In the genomic region with DNA sequence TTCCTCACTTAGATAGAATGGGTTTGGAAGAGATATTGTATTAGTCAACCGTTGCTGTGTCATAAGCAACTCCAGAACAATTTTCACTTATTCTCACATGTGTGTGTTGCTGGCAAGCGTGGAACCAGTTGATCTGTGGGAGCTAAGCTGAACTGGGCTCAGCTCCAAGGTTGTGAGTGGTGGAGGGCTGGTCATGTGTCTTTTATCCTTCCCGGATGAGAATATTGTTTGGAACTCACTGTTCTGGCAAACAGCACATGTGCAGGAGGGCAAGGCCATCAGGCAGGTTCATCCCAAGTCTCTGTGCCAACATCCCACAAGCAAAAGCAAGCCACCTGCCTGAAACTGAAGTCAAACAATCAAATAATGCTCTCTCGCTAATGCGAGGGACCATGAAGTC, we compare ENCODE assay signal across 10 mouse cellular contexts.
DNase-seq lines count a peak whose midpoint lies in the region; ATAC-seq and TF ChIP-seq lines count a peak whose summit lies in the region.
"Had no signal": no experiment of that assay in that cellular context is flagged by ENCODE, and none has a peak within 500 bp of the region (broad histone marks: within the 10 kb centered on the region; RNA-seq: fewer than 3 reads in every experiment).

No protein-coding gene starts in this region.

- peak; percentile 27 for DNase-seq in kidney, postnatal 14 days
- DNase-seq in kidney, postnatal 4 days, result no peak
- peak; percentile 45 to 48 for DNase-seq in cerebellum, adult 18-20 months
- DNase-seq in cerebellum, postnatal 25 days, result peak; percentile 65 to 66
- DNase-seq in ovary, postnatal 14 days (ENCODE audit: low spot score), result no peak

- no peak for TF ChIP-seq CTCF in intestine, postnatal 0 days (IDR thresholded peaks at IDR 0.05; ENCODE audit: low read depth)

- H3K27me3 ChIP-seq in lung, embryonic 16.5 days (ENCODE audit: control insufficient read depth, insufficient read depth, low read depth, low read length), result no peaks in the 10 kb centered on the region
- no peaks in the 10 kb centered on the region for H3K27me3 ChIP-seq in intestine, postnatal 0 days (replicated peaks; ENCODE audit: control insufficient read depth, insufficient read depth, low read length)
- H3K27me3 ChIP-seq: hindbrain, embryonic 13.5 days; limb, embryonic 12.5 days had no signal

- no peaks in the 10 kb centered on the region for H3K36me3 ChIP-seq in lung, embryonic 16.5 days (ENCODE audit: control insufficient read depth, insufficient read depth, low read length)
- H3K36me3 ChIP-seq in intestine, postnatal 0 days (ENCODE audit: control insufficient read depth, insufficient read depth), result no peaks in the 10 kb centered on the region
- H3K36me3 ChIP-seq: hindbrain, embryonic 13.5 days; limb, embryonic 12.5 days had no signal

- peaks cover 3% of the 10 kb centered on the region for H3K4me1 ChIP-seq in lung, embryonic 16.5 days (replicated peaks; ENCODE audit: control insufficient read depth, insufficient read depth, low read length)
- no peaks in the 10 kb centered on the region for H3K4me1 ChIP-seq in intestine, postnatal 0 days (replicated peaks; ENCODE audit: control insufficient read depth, insufficient read depth, low read length)
- H3K4me1 ChIP-seq: limb, embryonic 12.5 days had no signal

- H3K27ac ChIP-seq in lung, embryonic 16.5 days (ENCODE audit: low read length), result no peak overlapping the region
- H3K27ac ChIP-seq in intestine, postnatal 0 days (ENCODE audit: low read depth, low read length), result no peak overlapping the region
- H3K27ac ChIP-seq: hindbrain, embryonic 13.5 days; limb, embryonic 12.5 days had no signal

- no peak overlapping the region for H3K4me3 ChIP-seq in lung, embryonic 16.5 days (ENCODE audit: low read length)
- no peak overlapping the region for H3K4me3 ChIP-seq in intestine, postnatal 0 days (ENCODE audit: low read depth, low read length)
- H3K4me3 ChIP-seq: hindbrain, embryonic 13.5 days; limb, embryonic 12.5 days; megakaryocyte, embryonic 14.5 days had no signal

- no peak overlapping the region for H3K9ac ChIP-seq in lung, embryonic 16.5 days (ENCODE audit: low read length)
- H3K9ac ChIP-seq in intestine, postnatal 0 days (ENCODE audit: low read depth, low read length), result no peak overlapping the region
- H3K9ac ChIP-seq: hindbrain, embryonic 13.5 days; limb, embryonic 12.5 days had no signal

- 0 out of 2 replicates have a peak, but pooled peaks have one; percentile 41 for ATAC-seq in lung, embryonic 16.5 days (ENCODE audit: low read depth)
- no peak for ATAC-seq in intestine, postnatal 0 days

- 58% methylated on average over 5 of the region's 5 CpGs for WGBS in lung, embryonic 16.5 days
- 67% methylated on average over 5 of the region's 5 CpGs for WGBS in intestine, postnatal 0 days

- no peak overlapping the region for H3K4me2 ChIP-seq in lung, embryonic 16.5 days (ENCODE audit: low read depth, low read length)
- H3K4me2 ChIP-seq in intestine, postnatal 0 days (replicated peaks; ENCODE audit: low read depth), result no peak overlapping the region
- H3K4me2 ChIP-seq: hindbrain, embryonic 13.5 days; limb, embryonic 12.5 days had no signal

- H3K9me3 ChIP-seq in lung, embryonic 16.5 days (ENCODE audit: control insufficient read depth, low read length), result no peaks in the 10 kb centered on the region
- no peaks in the 10 kb centered on the region for H3K9me3 ChIP-seq in intestine, postnatal 0 days (ENCODE audit: control insufficient read depth)
- H3K9me3 ChIP-seq: hindbrain, embryonic 13.5 days; limb, embryonic 12.5 days; megakaryocyte, embryonic 14.5 days had no signal

Comparison
In these comparisons a context has a peak if more than half of its experiments do, and no peak if none do; other contexts are left out.
1. DNase-seq: peak in kidney, postnatal 14 days (single experiment), cerebellum, adult 18-20 months (2 of 2) and cerebellum, postnatal 25 days (2 of 2); none in kidney, postnatal 4 days (0 of 2) and ovary, postnatal 14 days (single experiment).